Mouse (Mus musculus): ENCODE results near the gene Ctsh. TPM values are rescaled to one million over a fixed set of nuclear protein-coding genes. Genes with fewer than 3 reads are reported as not detected.

Gene Ctsh
- polyA plus RNA-seq, 2 experiments: 34.7 to 87.0 TPM

- 53% methylated on average over 3 of the region's 3 CpGs for WGBS (ENCODE audit: insufficient replicate concordance)
- Histone ChIP-seq H3K27ac (no peak overlapping the region), H3K4me3 (ENCODE audit: insufficient read depth in 1 of 2, low read depth in 2 of 2, low read length in 2 of 2) (no peak overlapping the region), H3K4me1 (replicated peaks; ENCODE audit: control insufficient read depth in 2 of 2, insufficient read depth in 2 of 2, low read length in 1 of 2) (no peaks in the 10 kb centered on the region), H3K4me2 (ENCODE audit: low read depth) (no peak overlapping the region), H3K9me3 (ENCODE audit: control insufficient read depth, low read length) (no peaks in the 10 kb centered on the region), H3K27me3 (ENCODE audit: control insufficient read depth, insufficient read depth, low read length) (no peaks in the 10 kb centered on the region), H3K9ac (replicated peaks) (no peak overlapping the region), H3K36me3 (replicated peaks; ENCODE audit: control insufficient read depth, insufficient read depth, low read depth) (no peaks in the 10 kb centered on the region)
- TF ChIP-seq EP300 (IDR thresholded peaks at IDR 0.05; ENCODE audit: low read depth) (no peak), CTCF (IDR thresholded peaks at IDR 0.05; ENCODE audit: low read depth) (no peak)
- DNase-seq (ENCODE audit: low read depth in 3 of 3, low spot score in 3 of 3) (no peak), ATAC-seq (ENCODE audit: insufficient read depth) (no peak)
Observed at GRCm38 (mm10) chr9:90014649-90015048, 39.3 kb upstream of the Ctsh start.

- Histone ChIP-seq H3K4me1 (replicated peaks; ENCODE audit: control insufficient read depth in 2 of 2, insufficient read depth in 2 of 2, low read length in 1 of 2) (no peaks in the 10 kb centered on the region), H3K4me2 (ENCODE audit: low read depth) (no peak overlapping the region), H3K9me3 (ENCODE audit: control insufficient read depth, low read length) (no peaks in the 10 kb centered on the region), H3K9ac (replicated peaks) (no peak overlapping the region), H3K36me3 (replicated peaks; ENCODE audit: control insufficient read depth, insufficient read depth, low read depth) (no peaks in the 10 kb centered on the region), H3K4me3 (ENCODE audit: insufficient read depth in 1 of 2, low read depth in 2 of 2, low read length in 2 of 2) (no peak overlapping the region), H3K27me3 (ENCODE audit: control insufficient read depth, insufficient read depth, low read length) (no peaks in the 10 kb centered on the region), H3K27ac (no peak overlapping the region)
- no peak for TF ChIP-seq CTCF (IDR thresholded peaks at IDR 0.05; ENCODE audit: low read depth)
- TF ChIP-seq EP300 (IDR thresholded peaks at IDR 0.05; ENCODE audit: low read depth): no peak
- DNase-seq (ENCODE audit: low read depth in 3 of 3, low spot score in 3 of 3) (no peak), ATAC-seq (ENCODE audit: insufficient read depth) (no peak)
- WGBS (ENCODE audit: insufficient replicate concordance): 53% methylated on average over 6 of the region's 6 CpGs
Observed at GRCm38 (mm10) chr9:90016204-90016603, 37.7 kb upstream of the Ctsh start.

- Histone ChIP-seq H3K36me3 (replicated peaks; ENCODE audit: control insufficient read depth, insufficient read depth, low read depth) (no peaks in the 10 kb centered on the region), H3K9ac (replicated peaks) (no peak overlapping the region), H3K27ac (no peak overlapping the region), H3K9me3 (ENCODE audit: control insufficient read depth, low read length) (no peaks in the 10 kb centered on the region), H3K27me3 (ENCODE audit: control insufficient read depth, insufficient read depth, low read length) (no peaks in the 10 kb centered on the region), H3K4me3 (ENCODE audit: insufficient read depth in 1 of 2, low read depth in 2 of 2, low read length in 2 of 2) (no peak overlapping the region), H3K4me2 (ENCODE audit: low read depth) (no peak overlapping the region), H3K4me1 (replicated peaks; ENCODE audit: control insufficient read depth in 2 of 2, insufficient read depth in 2 of 2, low read length in 1 of 2) (no peaks in the 10 kb centered on the region)
- no peak for TF ChIP-seq EP300 (IDR thresholded peaks at IDR 0.05; ENCODE audit: low read depth)
- TF ChIP-seq CTCF (IDR thresholded peaks at IDR 0.05; ENCODE audit: low read depth): no peak
- DNase-seq (ENCODE audit: low read depth in 3 of 3, low spot score in 3 of 3): no peak
- WGBS (ENCODE audit: insufficient replicate concordance): 59% methylated on average over 6 of the region's 6 CpGs
- no peak for ATAC-seq (ENCODE audit: insufficient read depth)
Observed at GRCm38 (mm10) chr9:90020866-90021265, 33.1 kb upstream of the Ctsh start.

- TF ChIP-seq EP300 (IDR thresholded peaks at IDR 0.05; ENCODE audit: low read depth): no peak
- TF ChIP-seq CTCF (IDR thresholded peaks at IDR 0.05; ENCODE audit: low read depth): no peak
Observed at GRCm38 (mm10) chr9:90021442-90021841, 32.5 kb upstream of the Ctsh start.

GRCm38 (mm10) chr9:90027709-90028108 is 26.2 kb upstream of the Ctsh start:
- Histone ChIP-seq H3K4me3 (ENCODE audit: insufficient read depth in 1 of 2, low read depth in 2 of 2, low read length in 2 of 2) (no peak overlapping the region), H3K4me2 (ENCODE audit: low read depth) (no peak overlapping the region), H3K27me3 (ENCODE audit: control insufficient read depth, insufficient read depth, low read length) (no peaks in the 10 kb centered on the region), H3K27ac (no peak overlapping the region), H3K36me3 (replicated peaks; ENCODE audit: control insufficient read depth, insufficient read depth, low read depth) (no peaks in the 10 kb centered on the region), H3K4me1 (replicated peaks; ENCODE audit: control insufficient read depth in 2 of 2, insufficient read depth in 2 of 2, low read length in 1 of 2) (no peaks in the 10 kb centered on the region), H3K9ac (replicated peaks) (no peak overlapping the region), H3K9me3 (ENCODE audit: control insufficient read depth, low read length) (no peaks in the 10 kb centered on the region)
- DNase-seq (ENCODE audit: low read depth in 3 of 3, low spot score in 3 of 3): no peak
- peak; percentile 66 for TF ChIP-seq CTCF (IDR thresholded peaks at IDR 0.05; ENCODE audit: low read depth)
- TF ChIP-seq EP300 (IDR thresholded peaks at IDR 0.05; ENCODE audit: low read depth): no peak
- no peak for ATAC-seq (ENCODE audit: insufficient read depth)
- 63% methylated on average over 6 of the region's 6 CpGs for WGBS (ENCODE audit: insufficient replicate concordance)

More at GRCm38 (mm10) chr9:90021442-90021841, 32.5 kb upstream of the Ctsh start:
- no peaks in the 10 kb centered on the region for H3K4me1 ChIP-seq (replicated peaks; ENCODE audit: control insufficient read depth in 2 of 2, insufficient read depth in 2 of 2, low read length in 1 of 2)
- no peak overlapping the region for H3K27ac ChIP-seq
- WGBS (ENCODE audit: insufficient replicate concordance): 68% methylated on average over 4 of the region's 4 CpGs
- no peaks in the 10 kb centered on the region for H3K9me3 ChIP-seq (ENCODE audit: control insufficient read depth, low read length)
- ATAC-seq (ENCODE audit: insufficient read depth) (no peak), DNase-seq (ENCODE audit: low read depth in 3 of 3, low spot score in 3 of 3) (no peak)
- H3K9ac ChIP-seq (replicated peaks): no peak overlapping the region
- no peak overlapping the region for H3K4me2 ChIP-seq (ENCODE audit: low read depth)
- H3K4me3 ChIP-seq (ENCODE audit: insufficient read depth in 1 of 2, low read depth in 2 of 2, low read length in 2 of 2): no peak overlapping the region
- H3K36me3 ChIP-seq (replicated peaks; ENCODE audit: control insufficient read depth, insufficient read depth, low read depth): no peaks in the 10 kb centered on the region
- no peaks in the 10 kb centered on the region for H3K27me3 ChIP-seq (ENCODE audit: control insufficient read depth, insufficient read depth, low read length)

All from liver, embryonic 14.5 days (tissue).